Mouse (Mus musculus) liver, postnatal 0 days (tissue): ENCODE results near the gene Itgbl1. TPM values are rescaled to one million over a fixed set of nuclear protein-coding genes. Genes with fewer than 3 reads are reported as not detected.
A peak's percentile ranks its signal among the peaks of the same experiment; 100 is the strongest.

Source experiments
- ATAC-seq: fragments of 200-750 bp; cut with Nextera tagmentation; 2 replicates; pipeline ENCODE4 v1.8.0; 2017; ENCODE audit warnings: mild to moderate bottlenecking, moderate library complexity
- DNase-seq: peaks from one replicate; pipeline ENCODE4 v3.0.0-alpha.2; 2016
- H3K27ac ChIP-seq: fragments of 300-500 bp; sonication (generic); 2 replicates; pipeline ENCODE4 v1.5.1; 2014; ENCODE audit warnings: antibody characterized with exemption, moderate library complexity, mild to moderate bottlenecking, low read depth
- H3K27me3 ChIP-seq: fragments of 300-500 bp; sonication (generic); 2 replicates; pipeline ENCODE4 v1.6.1; 2014; ENCODE audit warnings: low read length, control low read depth, mixed read lengths; ENCODE audit not compliant: insufficient read depth
- H3K36me3 ChIP-seq: fragments of 300-500 bp; sonication (generic); replicated peaks from 2 replicates; pipeline ENCODE4 v1.6.1; 2014; ENCODE audit warnings: mild to moderate bottlenecking, control low read depth, low read length, moderate library complexity, mixed read lengths; ENCODE audit not compliant: insufficient read depth
- H3K4me1 ChIP-seq: fragments of 300-500 bp; sonication (generic); 2 replicates; pipeline ENCODE4 v1.6.1; 2014; ENCODE audit warnings: antibody characterized with exemption, mild to moderate bottlenecking, control low read depth; ENCODE audit not compliant: insufficient read depth
- H3K4me2 ChIP-seq: fragments of 300-500 bp; sonication (generic); 2 replicates; pipeline ENCODE4 v1.6.1; 2014; ENCODE audit warnings: low read depth, mild to moderate bottlenecking, low read length, moderate library complexity, mixed read lengths
- H3K4me3 ChIP-seq: fragments of 300-500 bp; sonication (generic); 2 replicates; pipeline ENCODE4 v1.5.1; 2014; ENCODE audit warnings: low read depth, low read length
- H3K9ac ChIP-seq: fragments of 300-500 bp; sonication (generic); replicated peaks from 2 replicates; pipeline ENCODE4 v1.6.1; 2014; ENCODE audit warnings: mild to moderate bottlenecking, moderate library complexity
- H3K9me3 ChIP-seq: fragments of 300-500 bp; sonication (generic); 2 replicates; pipeline ENCODE4 v1.6.1; 2016; ENCODE audit warnings: mild to moderate bottlenecking, control low read depth, low read length, mixed read lengths
- CTCF ChIP-seq: sonication (generic); IDR thresholded peaks from 2 replicates; pipeline ENCODE4 v1.5.1; 2016; ENCODE audit warnings: antibody characterized with exemption, low read depth
- EP300 ChIP-seq: IDR thresholded peaks from 2 replicates; pipeline ENCODE4 v1.6.1; 2016; ENCODE audit warnings: antibody characterized with exemption, low read depth, mild to moderate bottlenecking
- WGBS: fragments of 180-500 bp; shearing (Covaris S2); extraction: QIAGEN DNeasy Blood & Tissue Kit; methylation state at CpG from one replicate; pipeline ENCODE4 v1.1.7; 2014; ENCODE audit not compliant: insufficient replicate concordance; 5-methylcytosine and 5-hydroxymethylcytosine counted together
- polyA plus RNA-seq: library from polyadenylated mRNA; unstranded; fragments of >200 nt; fragmentation: Nextera tagmentation; extraction: Ambion mirVana; gene quantifications from 2 replicates; pipeline ENCODE4 v1.2.1, GENCODE M21; 2015

The Itgbl1 gene
- 0.04 TPM in 1 of 2 replicates, not detected in the other for polyA plus RNA-seq

- no peak within 1 kb of the TSS for H3K9ac ChIP-seq
- DNase-seq (no peak), ATAC-seq (no peak)
- H3K4me2 ChIP-seq, result no peak within 1 kb of the TSS
- H3K4me3 ChIP-seq, result no peak within 1 kb of the TSS
- no peak within 1 kb of the TSS for H3K27ac ChIP-seq
- H3K36me3 ChIP-seq, result no peaks in the 10 kb centered on the region
- no peaks in the 10 kb centered on the region for H3K9me3 ChIP-seq
- H3K27me3 ChIP-seq, result no peaks in the 10 kb centered on the region
- TF ChIP-seq EP300 (no peak), CTCF (no peak)
- H3K4me1 ChIP-seq, result no peaks in the 10 kb centered on the region
- 52% methylated on average over 7 of the region's 7 CpGs for WGBS
Observed at GRCm38 (mm10) chr14:123659921-123660385, at the start of gene Itgbl1. TSS of gene Itgbl1 (plus strand) at chr14:123659971.

GRCm38 (mm10) chr14:123622969-123623368 is 36.8 kb upstream of the Itgbl1 start:
- 69% methylated on average over 1 of the region's 1 CpGs for WGBS
- Histone ChIP-seq H3K4me1 (no peaks in the 10 kb centered on the region), H3K27me3 (peaks cover 10% of the 10 kb centered on the region), H3K36me3 (no peaks in the 10 kb centered on the region), H3K27ac (no peak overlapping the region), H3K9me3 (no peaks in the 10 kb centered on the region), H3K4me3 (no peak overlapping the region), H3K4me2 (no peak overlapping the region), H3K9ac (no peak overlapping the region)
- TF ChIP-seq CTCF (no peak), EP300 (no peak)
- no peak for DNase-seq
- ATAC-seq, result no peak

GRCm38 (mm10) chr14:123626501-123627179 is 33.1 kb upstream of the Itgbl1 start, which contains the start of gene Nalcn:
TSS of gene Nalcn (minus strand) at chr14:123627144.
- Histone ChIP-seq H3K27me3 (peaks cover 10% of the 10 kb centered on the region), H3K4me2 (0 out of 2 replicates have a peak within 1 kb of the TSS, but pooled peaks have one; percentile 9), H3K4me3 (no peak within 1 kb of the TSS), H3K27ac (no peak within 1 kb of the TSS), H3K9ac (no peak within 1 kb of the TSS), H3K9me3 (no peaks in the 10 kb centered on the region), H3K36me3 (no peaks in the 10 kb centered on the region), H3K4me1 (no peaks in the 10 kb centered on the region)
- WGBS, result 5% methylated on average over 29 of the region's 47 CpGs
- no peak for DNase-seq
- TF ChIP-seq CTCF (no peak), EP300 (no peak)
- ATAC-seq, result no peak

- 44% methylated on average over 3 of the region's 3 CpGs for WGBS
- H3K36me3 ChIP-seq, result no peaks in the 10 kb centered on the region
Observed at GRCm38 (mm10) chr14:123627180-123627562, 32.6 kb upstream of the Itgbl1 start.

GRCm38 (mm10) chr14:123661091-123661491 is 1.3 kb downstream of the Itgbl1 start:
- H3K4me3 ChIP-seq, result no peak overlapping the region
- no peaks in the 10 kb centered on the region for H3K27me3 ChIP-seq
- 17% methylated on average over 20 of the region's 20 CpGs for WGBS
- no peaks in the 10 kb centered on the region for H3K36me3 ChIP-seq
- no peaks in the 10 kb centered on the region for H3K9me3 ChIP-seq
- H3K4me1 ChIP-seq, result no peaks in the 10 kb centered on the region
- ATAC-seq (0 out of 2 replicates have a peak, but pooled peaks have one; percentile 23), DNase-seq (peak; percentile 26)
- H3K9ac ChIP-seq, result no peak overlapping the region
- H3K4me2 ChIP-seq, result no peak overlapping the region
- H3K27ac ChIP-seq, result no peak overlapping the region
- no peak for TF ChIP-seq EP300
- peak; percentile 35; the same call in 1 of the 2 replicates for TF ChIP-seq CTCF

More at GRCm38 (mm10) chr14:123627180-123627562, 32.6 kb upstream of the Itgbl1 start:
- H3K4me2 ChIP-seq, result no peak overlapping the region
- no peak overlapping the region for H3K27ac ChIP-seq
- ATAC-seq, result no peak
- no peak overlapping the region for H3K9ac ChIP-seq
- H3K9me3 ChIP-seq, result no peaks in the 10 kb centered on the region
- no peaks in the 10 kb centered on the region for H3K4me1 ChIP-seq
- TF ChIP-seq EP300 (no peak), CTCF (no peak)
- peaks cover 10% of the 10 kb centered on the region for H3K27me3 ChIP-seq
- DNase-seq, result no peak
- H3K4me3 ChIP-seq, result no peak overlapping the region

- no peak for DNase-seq
- H3K27ac ChIP-seq, result no peak overlapping the region
- WGBS, result 45% methylated on average over 1 of the region's 1 CpGs
- H3K36me3 ChIP-seq, result no peaks in the 10 kb centered on the region
- no peak overlapping the region for H3K4me2 ChIP-seq
- no peak overlapping the region for H3K9ac ChIP-seq
- no peaks in the 10 kb centered on the region for H3K9me3 ChIP-seq
- TF ChIP-seq EP300, result no peak
- no peaks in the 10 kb centered on the region for H3K27me3 ChIP-seq
- H3K4me1 ChIP-seq, result no peaks in the 10 kb centered on the region
- no peak for ATAC-seq
- H3K4me3 ChIP-seq, result no peak overlapping the region
Observed at GRCm38 (mm10) chr14:123662386-123662785, 2.6 kb downstream of the Itgbl1 start.
